Mouse (Mus musculus) cerebellum, adult 2 months (tissue): Measurements from ENCODE around the gene Ugt2a1. TPM values are rescaled to one million over a fixed set of nuclear protein-coding genes. Genes with fewer than 3 reads are reported as not detected.
"Not testable (repeated sequence)": the region's sequence is repeated elsewhere in the genome, so short reads cannot be mapped to it uniquely, and the experiment has no call there.

ENCODE experiments used
- DNase-seq, 2 experiments: peaks; one replicate each; pipeline ENCODE4 v3.0.0; 2021
- H3K27ac ChIP-seq: fragments of 200-500 bp; 2 replicates; pipeline ENCODE4 v1.5.1; 2012; ENCODE audit warnings: low read length, control low read depth, inconsistent platforms; ENCODE audit not compliant: insufficient read depth
- H3K27me3 ChIP-seq: fragments of 200-500 bp; 2 replicates; pipeline ENCODE4 v1.6.1; 2012; ENCODE audit warnings: inconsistent platforms, mild to moderate bottlenecking, low read length, moderate library complexity; ENCODE audit not compliant: control insufficient read depth, insufficient read depth
- H3K4me1 ChIP-seq: fragments of 200-500 bp; 2 replicates; pipeline ENCODE4 v1.6.1; 2011; ENCODE audit warnings: low read length; ENCODE audit not compliant: control insufficient read depth, insufficient read depth
- H3K4me3 ChIP-seq: fragments of 200-500 bp; replicated peaks from 2 replicates; pipeline ENCODE3; 2011; ENCODE audit warnings: mild to moderate bottlenecking, low read depth, low read length, control low read depth; ENCODE audit not compliant: insufficient read depth
- CTCF ChIP-seq: fragments of 200-500 bp; IDR thresholded peaks from 2 replicates; pipeline ENCODE4 v1.5.1; 2011; ENCODE audit warnings: low read depth, mild to moderate bottlenecking, control low read depth, low read length, moderate library complexity, borderline replicate concordance; ENCODE audit not compliant: insufficient read depth
- POLR2A ChIP-seq: fragments of 200-500 bp; IDR thresholded peaks from 2 replicates; pipeline ENCODE4 v1.6.1; 2011; ENCODE audit warnings: low read length, control low read depth, borderline replicate concordance; ENCODE audit not compliant: insufficient read depth
- WGBS: fragments of 180-500 bp; shearing (Covaris S2); methylation state at CpG from one replicate; pipeline ENCODE4 v1.1.7; 2018; 5-methylcytosine and 5-hydroxymethylcytosine counted together
- polyA plus RNA-seq: library from polyadenylated mRNA; depleted of rRNA; stranded (reverse); fragments of >200 nt; gene quantifications from 2 replicates; pipeline ENCODE4 v1.2.3, GENCODE M21; 2012; rRNA removed

Gene Ugt2a1
- polyA plus RNA-seq, 1 experiment: not detected

DNA sequence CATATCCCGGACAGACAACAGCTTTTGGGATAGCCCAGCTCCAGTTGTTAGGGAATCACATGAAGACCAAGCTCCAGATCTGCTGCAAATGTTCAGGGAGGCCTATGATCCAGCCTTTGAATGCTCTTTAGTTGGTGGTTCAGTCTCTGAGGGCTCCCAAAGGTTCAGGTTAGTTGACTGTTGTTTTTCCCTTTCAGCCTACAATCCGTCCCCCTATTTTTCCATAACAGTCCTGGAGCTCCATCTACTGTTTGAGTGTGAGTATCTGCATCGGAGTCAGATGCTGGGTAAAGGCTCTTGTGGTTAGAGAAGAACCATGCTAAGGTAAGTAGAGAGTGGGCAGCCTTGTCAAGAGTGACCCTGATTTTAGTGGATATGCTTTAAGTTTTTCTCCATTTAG lies 54.4 kb downstream of the Ugt2a1 start:
- no peaks in the 10 kb centered on the region for H3K4me1 ChIP-seq
- no peak for TF ChIP-seq CTCF
- no peaks in the 10 kb centered on the region for H3K27me3 ChIP-seq
- WGBS: 43% methylated on average over 3 of the region's 3 CpGs
- no peak for DNase-seq
- no peak overlapping the region for H3K27ac ChIP-seq
- H3K4me3 ChIP-seq: no peak overlapping the region

DNA sequence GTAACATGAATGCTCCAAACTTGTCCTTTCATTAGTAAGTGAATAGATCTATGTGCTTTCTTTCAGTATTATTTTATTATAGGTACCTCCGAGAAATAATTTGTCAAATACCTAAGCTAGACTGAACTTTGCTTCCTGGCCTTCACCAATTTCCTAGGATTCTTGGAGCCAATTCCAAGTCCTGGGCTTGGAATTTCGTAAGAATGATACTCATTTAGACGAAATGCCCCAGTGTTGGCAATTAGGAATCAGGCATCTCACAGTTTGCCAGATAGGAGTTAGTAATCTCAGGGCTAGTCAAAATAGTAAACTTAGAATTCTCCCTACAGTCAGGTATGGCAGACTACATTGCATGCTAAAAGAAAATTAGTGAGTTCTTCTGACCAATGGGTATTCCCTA lies 65.0 kb downstream of the Ugt2a1 start:
- Histone ChIP-seq H3K4me1 (no peaks in the 10 kb centered on the region), H3K27me3 (no peaks in the 10 kb centered on the region), H3K27ac (no peak overlapping the region), H3K4me3 (no peak overlapping the region)
- no peak for TF ChIP-seq POLR2A
- TF ChIP-seq CTCF: no peak
- WGBS: 75% methylated on average over 3 of the region's 3 CpGs
- DNase-seq: no peak

DNA sequence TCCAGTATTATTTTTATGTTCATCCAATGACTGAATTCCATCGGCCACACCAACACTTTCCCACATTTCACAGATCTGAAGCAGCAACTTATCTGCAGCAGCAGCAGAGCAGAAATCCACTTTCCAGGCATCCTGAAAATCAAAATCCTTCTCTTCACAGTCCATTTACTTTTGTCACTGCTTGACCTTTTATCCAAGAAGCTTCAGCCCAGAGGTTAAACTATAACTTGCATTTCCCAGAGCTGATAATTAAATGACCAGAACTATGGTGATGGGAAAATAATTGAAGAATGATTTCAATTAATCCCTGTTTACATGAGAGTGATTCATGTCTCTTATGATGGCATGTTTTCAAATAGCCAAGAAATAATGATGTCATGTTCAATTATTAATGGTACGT lies 66.6 kb downstream of the Ugt2a1 start, which contains the start of gene Ugt2b38:
Ugt2b38 (minus strand) TSS at position 163 of the 400 bp plus-strand sequence.
- 86% methylated on average over 2 of the region's 2 CpGs for WGBS
- H3K27ac ChIP-seq, DNase-seq, H3K4me1 ChIP-seq, H3K4me3 ChIP-seq, H3K27me3 ChIP-seq: not testable (repeated sequence)

Other genes with a start within 250 kb of the Ugt2a1 start
- gene Ugt2b37, start 236.1 kb downstream of the Ugt2a1 start, polyA plus RNA-seq: not detected in 2 replicates
- gene Ugt2a3, start 153.7 kb downstream of the Ugt2a1 start, polyA plus RNA-seq: not detected in 2 replicates
- not detected in 2 replicates for gene Ugt2b38, start 66.7 kb downstream of the Ugt2a1 start, polyA plus RNA-seq
- not detected in 2 replicates for gene Ugt2a2, start 8.6 kb downstream of the Ugt2a1 start, polyA plus RNA-seq
- not detected in 2 replicates for gene Gm43638, start 4.1 kb downstream of the Ugt2a1 start, polyA plus RNA-seq
- not detected in 2 replicates for gene Sult1b1, start 47.3 kb upstream of the Ugt2a1 start, polyA plus RNA-seq
- gene Sult1d1, start 78.2 kb upstream of the Ugt2a1 start, polyA plus RNA-seq: not detected in 2 replicates
- not detected in 2 replicates for gene Sult1e1, start 100.7 kb upstream of the Ugt2a1 start, polyA plus RNA-seq
- gene Csn1s1, start 175.3 kb upstream of the Ugt2a1 start, polyA plus RNA-seq: not detected in 2 replicates
- gene Csn2, start 208.8 kb upstream of the Ugt2a1 start, polyA plus RNA-seq: not detected in 2 replicates